Mouse (Mus musculus) thymus, postnatal 4 days (tissue): ENCODE data around the gene Myo1h.

Experiments
- DNase-seq: peaks from one replicate; pipeline ENCODE4 v3.0.0; 2021

Myo1h gene

DNA sequence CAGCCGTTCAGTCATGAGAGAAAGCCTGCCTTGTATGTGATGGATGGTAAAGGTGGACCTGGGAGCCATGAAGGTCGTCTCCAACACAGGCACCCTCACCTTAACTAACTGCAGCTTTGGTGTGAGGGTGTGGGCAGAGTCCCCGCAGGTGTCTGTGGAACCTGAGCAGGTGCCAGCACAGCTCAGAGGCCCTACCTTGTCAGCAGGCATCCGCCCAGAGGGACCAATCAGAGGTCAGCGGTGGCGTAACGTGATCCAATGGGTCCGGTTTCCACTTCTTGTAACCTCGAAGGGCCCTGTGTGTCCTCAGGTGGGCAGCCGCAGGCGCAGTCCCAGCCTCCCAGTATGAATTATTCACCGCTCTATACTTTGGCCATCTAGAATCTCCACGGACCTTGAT lies at the start of gene Myo1h:
Gene Myo1h (plus strand): TSS at position 293 of the 400 bp plus-strand sequence.
- DNase-seq, result no peak

DNA sequence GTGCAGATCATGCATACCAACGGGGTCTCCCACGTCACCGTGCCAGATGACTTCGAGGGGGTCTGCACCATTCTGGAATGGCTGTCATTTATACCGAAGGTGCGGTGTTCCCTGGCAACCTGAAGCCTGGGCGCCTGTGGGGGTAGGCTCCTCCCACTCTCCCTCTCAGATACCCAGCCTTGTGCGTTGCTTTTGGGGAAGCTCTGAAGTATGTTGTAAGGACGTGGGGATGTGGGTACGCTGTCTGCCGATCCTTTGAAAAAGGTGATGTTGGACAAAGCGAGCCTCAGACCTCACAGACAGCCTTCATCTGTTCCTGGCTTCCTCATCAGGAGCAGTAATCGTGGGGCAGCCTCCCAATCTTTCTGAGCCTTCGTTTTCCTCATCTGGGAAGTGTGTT lies 49.2 kb upstream of the Myo1h start:
- no peak for DNase-seq

DNA sequence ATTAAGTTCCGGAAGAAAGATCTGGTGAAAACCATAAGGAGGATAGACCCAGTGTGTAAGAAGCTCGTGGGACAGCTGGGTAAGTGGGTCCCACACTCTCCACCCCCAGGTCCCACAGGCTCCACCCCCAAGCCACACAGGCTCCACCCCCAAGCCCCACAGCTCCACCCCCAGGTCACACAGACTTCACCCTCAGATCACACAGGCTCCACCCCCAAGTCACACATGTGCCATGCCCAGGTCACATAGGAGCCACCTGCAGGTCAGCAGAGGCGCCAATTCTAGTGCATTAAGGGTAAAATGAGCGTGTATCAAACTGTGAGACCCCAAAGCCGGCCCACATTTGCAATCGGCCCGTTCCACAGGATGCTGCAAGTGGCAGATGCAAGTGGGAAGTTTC lies 42.5 kb upstream of the Myo1h start:
- DNase-seq, result peak; percentile 24

DNA sequence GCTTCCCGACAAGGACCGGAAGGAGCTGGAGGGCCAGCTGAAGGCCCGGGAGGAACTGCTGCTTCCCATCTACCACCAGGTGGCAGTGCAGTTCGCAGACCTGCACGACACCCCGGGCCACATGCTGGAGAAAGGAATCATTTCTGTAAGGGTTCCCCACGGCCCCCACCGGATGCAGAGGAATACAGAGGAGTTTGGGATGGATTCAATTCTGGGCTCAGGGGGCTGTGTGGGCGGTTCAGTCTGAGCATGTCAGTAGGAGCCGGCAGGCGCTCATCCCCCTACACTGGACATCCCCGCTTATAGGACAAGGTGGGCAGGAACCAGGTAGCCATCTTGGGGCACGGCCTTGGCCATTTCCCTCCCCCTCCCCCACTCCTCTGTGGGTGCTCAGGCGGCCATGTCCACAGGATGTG lies 40.8 kb upstream of the Myo1h start:
- peak; percentile 85 for DNase-seq

DNA sequence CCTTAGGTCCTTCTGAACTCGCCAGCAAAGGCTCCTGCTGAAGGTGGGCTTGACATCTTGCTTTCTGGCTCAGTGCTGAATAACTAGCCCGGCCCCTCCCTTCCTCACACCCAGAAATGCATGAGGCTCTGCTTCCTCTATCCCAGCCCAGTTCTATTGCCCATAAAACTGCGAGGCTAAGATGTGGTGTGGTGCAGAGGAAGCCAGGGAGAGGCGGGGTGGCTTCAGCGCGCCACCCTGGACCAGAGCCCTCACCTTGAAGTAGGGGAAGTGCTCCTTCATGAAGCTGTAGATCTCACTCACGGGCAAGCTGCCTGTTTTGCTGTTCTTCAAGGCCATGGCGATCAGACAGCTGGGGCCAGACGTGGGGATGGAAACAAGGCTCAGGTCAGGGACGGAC lies 29.5 kb upstream of the Myo1h start:
- DNase-seq, result no peak

DNA sequence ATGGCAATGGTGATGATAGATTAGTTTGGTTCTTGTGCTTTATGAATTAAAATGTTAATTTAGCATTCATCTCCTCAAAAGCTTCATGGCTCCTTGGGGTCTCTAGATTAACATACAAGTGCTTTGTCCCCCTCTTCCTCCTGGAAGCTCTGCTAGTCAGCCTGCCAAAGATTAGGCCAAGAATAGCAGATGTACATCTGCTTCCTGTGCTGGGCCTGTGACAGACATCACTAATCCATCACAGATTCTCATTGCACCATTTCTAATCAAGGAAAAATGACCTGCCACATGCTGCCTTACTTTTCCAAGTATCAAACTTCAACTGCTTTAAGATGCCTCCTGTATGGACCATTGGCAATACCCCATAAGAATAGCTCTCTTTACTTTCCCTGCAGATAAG lies 27.5 kb upstream of the Myo1h start:
- DNase-seq, result no peak

DNA sequence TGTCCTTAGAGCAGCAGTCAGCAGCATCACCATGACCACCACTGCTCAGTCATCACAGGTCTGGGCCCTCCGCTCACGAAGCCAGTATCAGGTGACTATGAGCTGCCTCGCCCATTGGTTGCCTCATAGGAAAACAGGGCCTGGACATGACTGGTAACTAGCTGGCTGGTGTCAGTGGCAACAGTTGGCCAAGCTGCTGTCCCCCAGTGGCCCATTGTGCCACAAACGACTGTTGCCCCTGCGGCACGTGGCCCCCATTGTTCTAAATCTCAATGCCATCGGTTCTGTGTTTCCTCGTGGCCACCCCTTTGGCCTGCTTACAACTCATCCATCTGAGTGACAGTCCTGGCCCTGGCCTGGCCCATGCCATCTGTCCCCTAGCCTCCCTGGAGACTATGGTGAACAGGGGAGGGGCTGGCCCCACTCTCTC lies 24.9 kb upstream of the Myo1h start:
- no peak for DNase-seq

DNA sequence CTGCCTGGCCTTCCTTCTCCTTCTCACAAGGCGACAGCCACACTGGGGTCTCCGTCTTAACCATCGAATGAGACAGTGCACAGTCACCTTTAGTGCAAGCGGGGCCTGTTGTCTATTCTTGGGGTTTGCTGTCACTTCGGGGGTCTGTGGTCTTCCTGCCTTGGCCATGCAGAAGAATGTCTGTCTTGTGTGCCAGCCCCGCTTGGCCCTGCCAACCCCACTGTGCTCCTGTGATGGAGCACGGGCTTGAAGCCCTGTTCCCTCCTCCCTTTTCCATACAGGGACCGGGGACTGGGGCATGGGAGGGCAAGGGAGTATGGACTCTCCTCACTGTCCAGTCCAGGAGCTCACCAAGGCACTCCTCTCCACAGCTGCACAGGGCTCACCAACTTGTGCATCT lies 24.2 kb upstream of the Myo1h start:
- DNase-seq, result no peak

DNA sequence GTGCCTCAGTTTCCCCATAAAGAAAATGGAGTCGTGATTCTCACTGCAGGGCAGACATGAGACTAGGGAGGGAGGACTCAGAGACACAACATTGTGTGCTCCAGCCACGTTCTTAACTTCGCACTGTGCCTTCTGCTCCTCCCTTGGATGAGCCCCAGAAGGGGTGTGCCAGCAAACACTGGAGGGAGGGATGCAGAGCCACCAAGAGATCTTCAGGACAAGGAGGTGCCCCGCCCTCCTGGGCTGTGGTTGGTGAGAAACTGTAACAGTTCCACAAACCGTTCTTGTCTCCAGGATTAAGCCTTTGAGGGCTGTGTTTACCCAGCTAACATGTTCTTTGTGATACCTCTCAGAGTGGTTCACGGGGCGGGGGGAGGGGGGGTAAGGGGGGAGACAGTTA lies 20.3 kb upstream of the Myo1h start:
- DNase-seq, result no peak

DNA sequence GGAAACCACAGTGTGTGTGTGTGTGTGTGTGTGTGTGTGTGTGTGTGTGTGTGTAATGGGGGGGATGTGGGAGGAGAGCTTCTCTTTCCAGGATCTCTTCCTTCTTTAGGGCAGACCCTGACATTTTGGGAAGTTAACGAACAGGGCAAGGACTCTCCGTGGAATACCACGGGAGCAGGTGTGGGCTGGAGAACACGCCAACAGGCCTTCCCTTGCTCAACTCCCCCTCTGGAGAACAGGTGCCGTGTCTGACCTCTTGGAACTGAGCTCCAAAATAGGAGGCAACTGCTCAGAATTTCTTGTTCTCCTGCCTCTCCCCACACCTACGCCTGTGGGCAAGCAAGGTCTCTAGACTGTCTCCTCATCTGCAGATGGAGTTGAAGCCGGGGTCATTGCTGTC lies 19.5 kb upstream of the Myo1h start:
- DNase-seq, result no peak

DNA sequence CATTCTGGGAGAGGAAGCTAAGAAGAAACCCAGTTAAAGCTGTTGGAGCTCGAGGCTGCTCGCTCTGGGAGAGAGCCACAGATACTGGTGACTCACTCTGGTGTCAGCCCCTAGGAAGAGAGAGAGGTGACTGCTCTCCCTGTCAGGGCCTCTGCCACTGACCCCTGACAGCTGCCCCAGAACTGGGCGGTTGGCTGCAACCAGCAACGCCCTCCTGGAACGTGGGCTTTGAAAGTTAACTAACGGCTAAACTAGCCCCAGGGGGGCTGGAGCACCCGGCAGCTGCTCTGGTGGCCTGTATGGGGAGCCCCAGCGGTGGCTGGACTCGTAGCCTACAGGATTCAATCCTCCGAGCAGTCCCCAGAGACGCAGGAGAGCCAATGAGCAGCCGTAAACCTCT lies 19.0 kb upstream of the Myo1h start:
- no peak for DNase-seq

DNA sequence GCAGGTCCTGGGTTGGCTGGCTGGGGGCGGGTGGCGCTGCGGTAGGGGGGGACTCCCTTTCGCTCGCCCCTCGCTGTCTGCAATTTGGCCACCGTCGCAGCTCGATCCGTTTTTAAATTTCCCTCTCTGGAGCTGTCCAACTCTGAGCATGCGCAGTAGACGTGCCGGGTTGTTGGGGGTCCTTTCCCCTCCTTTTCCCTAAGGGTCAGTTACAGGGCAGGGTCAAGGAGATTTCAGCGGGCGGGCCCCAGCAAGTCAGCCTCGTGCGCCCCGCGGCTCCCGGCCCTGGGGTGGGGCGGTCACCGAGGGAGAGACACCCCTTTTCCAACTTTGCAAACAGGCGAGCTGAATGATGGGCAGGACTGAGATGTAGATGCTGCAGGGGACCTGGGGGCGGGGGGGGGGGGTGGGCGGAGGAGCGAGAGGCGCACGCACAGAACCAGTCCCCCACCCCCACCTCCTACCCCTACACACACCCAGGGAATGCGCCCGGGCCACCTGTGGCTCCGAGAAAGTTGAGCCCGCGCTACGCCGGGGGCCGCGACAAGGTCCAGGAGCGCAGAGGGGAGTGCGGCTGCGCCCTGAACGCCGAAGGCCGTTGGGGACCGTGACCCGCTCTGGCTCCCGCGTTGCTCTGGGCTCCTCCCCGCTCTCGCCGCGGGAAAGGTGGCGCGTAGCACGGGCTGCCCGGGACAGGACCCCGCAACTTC lies 15.1 kb upstream of the Myo1h start, which contains the start of gene Foxn4:
Gene Foxn4 (minus strand): TSS at position 115 of the 710 bp plus-strand sequence.
- no peak for DNase-seq

DNA sequence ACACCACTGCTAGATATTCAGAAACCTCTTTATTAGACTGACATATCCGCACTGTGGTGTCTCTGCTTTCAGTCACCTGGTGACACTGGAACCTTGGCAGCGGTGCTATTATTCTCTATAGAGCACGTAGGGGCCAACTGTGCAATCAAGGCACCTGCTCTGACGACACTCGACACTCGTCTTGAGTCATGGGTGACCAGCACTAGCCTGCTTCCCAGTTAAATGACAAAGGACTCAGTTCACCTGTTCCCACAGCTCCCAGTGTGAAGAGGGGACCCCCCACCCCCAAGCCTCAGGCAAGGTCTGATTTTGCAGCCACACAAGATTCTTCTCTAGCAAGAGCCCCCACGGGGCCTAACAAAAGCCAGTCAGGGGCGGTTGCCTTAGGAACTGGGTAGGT lies 13.6 kb upstream of the Myo1h start:
- no peak for DNase-seq

DNA sequence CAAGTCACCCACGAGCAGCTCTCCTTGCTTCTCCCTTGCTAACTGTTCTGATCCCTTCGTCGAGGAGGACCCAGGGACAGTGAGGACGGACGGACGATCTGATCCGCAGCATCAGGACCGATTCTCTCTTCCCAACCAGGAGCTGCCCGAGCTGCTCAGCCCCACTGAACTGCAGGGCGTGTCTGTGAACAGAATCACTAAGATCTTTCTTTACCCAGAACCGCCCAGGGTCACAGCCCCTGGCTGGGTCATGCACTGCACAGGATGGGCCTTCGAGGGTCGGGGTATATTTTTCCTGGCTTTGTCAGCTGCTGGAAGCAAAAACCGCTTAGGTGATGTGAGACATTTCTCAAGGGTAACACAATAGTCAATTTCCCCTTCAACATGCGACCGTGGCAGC lies 13.0 kb upstream of the Myo1h start:
- DNase-seq, result no peak

DNA sequence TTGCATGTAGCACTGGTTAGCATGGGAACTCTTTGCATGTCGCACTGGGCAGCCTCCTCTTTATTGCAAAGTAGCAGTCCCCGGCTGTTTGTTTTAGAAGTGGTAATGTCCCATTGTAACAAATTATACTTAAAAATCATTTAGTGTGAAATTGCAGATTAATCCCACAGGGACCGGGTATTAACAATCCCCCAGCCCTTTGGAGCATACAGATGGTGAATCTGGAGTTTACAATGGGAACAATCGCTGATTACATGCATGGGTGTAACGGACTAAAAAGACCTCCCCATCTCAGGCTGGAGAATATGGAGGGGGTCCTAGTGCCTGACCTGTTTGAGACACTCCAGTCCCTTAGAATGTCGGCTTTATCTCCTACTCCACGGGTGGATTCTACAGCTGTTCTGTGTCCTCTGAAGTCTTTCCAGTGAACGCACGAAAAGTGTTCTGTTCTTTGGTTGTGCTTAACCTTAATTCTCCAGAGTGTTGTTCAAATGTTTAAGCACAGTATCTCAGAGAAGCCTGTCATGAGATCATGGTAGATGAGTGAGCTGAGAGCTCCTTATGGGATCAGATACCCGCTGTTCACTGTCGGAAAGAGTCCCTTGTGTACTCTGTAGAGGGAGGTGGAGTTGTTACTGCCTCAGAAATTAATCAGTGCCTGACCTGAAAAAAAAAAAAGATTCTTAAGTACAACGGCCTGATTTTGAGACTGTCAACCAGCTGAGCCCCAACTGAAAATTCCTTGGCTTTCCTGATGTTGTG lies 9.4 kb upstream of the Myo1h start:
- DNase-seq, result no peak

DNA sequence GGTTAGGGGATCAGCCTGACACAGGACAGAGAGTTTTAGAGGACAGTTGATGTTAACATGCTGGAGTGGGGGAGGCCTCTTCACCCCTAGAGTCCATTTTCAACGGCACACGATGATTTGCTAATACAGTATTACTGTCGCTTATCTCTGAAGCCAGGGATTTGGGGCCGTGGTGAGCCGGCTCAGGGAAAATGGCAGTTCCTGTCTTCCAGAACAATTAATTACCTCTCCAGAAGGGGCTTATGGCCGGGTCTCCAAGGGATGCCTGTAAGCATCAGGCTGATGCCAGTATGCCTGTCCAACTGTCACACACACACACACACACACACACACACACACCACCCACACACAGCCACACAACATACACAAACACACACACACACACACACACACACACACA lies 6.6 kb upstream of the Myo1h start:
- DNase-seq, result no peak

DNA sequence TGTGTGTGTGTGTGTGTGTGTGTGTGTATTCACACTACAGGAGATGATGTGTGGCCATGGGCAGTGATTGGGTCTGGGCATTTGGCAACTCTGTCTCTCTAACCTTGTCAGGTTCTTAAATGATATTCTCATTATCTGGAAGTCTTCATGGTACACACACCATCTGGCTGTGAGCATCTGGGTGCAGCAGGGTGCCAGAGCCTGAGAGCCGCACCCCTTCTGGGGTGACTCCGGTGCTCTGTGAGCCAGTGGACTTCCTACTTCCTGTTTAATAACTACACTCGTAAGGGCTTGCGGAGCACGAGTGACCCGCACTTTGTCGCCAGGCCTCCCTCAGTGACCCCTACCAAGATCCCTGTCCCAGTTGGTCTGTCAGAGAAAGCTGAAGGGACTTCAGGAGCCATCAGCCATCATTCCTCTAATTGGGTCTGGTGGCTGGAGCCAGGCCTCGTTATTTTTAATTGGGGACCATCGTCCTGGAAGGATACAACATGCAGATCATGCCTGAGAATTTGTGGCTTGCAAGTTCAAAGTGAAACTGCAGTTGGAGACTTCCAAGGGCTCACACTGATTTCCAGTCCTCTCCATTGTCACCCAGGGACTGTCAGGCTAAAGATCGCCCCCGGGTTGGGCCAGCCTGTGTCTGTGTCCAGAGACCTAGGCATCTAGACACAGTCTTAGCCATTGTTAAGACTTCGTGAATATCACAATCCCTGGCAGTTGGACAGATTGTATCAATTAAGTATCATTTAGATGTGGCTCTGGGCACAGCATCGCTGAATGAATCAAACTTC lies 4.2 kb upstream of the Myo1h start:
- no peak for DNase-seq

DNA sequence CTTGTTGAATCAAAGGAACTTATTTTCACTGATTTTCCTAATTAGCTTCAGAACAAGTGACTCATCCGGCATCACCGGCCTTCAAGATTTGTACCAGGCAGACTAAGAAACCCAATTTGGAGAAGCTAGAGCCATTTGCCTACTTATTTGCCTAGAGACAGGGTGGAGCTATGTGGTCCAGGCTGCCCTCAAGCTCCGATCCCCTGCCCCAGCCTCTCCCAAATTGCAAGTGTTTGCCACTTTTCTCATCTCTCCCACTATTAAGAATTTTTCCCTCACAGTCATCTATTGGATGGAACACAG lies 3.6 kb upstream of the Myo1h start:
- DNase-seq, result no peak

DNA sequence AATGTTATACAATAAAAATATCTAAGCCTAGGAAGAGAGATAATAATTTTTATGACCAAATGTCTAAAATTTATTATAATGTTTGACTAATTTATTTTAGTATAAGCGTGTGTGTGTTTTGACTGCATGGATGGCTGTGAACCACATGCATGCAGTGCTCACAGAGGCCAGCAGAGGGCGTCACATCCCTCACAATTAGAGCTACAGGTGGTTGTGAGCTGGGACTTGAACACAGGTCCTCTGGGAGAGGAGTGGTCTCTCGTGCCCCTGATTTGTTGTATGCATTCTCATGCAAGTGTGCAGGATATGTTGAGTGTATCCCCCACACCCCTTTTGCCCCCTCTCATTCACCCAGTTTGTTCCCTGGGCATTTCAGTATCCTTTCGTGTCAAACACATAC lies 2.9 kb upstream of the Myo1h start:
- DNase-seq, result no peak

DNA sequence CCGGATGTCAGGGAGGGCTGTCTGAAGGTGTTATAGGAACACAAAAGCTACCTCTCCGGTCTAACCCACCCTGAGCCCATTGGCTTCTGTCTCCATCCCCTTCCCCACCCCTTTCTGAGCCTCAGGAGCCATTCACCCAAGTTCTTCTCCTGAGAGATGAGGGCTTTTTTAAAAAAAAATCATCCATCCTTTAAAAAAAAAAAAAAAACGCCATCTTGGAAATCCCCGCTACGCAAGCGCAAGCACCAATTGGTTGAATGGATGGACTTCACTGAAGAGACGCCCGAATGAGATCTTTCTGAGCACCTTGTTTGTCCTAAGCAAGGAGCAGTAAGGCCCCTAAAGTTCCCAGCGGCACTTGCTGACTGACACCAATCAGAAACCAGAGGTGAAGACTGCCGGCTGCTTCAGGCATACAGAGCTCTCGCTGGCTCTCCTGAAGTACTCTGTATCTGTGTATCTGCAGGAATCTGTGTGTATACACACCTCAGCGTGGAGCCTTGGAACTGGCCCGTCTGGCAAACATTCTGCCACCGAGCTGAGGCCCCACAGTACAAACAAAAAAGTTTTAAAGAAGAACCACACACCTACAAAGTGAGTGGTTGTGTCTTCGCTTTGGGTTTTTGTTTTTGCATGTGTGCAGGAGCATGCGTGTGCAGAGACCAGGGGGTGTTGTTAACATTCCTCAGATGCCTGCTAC lies 1.9 kb upstream of the Myo1h start:
- no peak for DNase-seq

DNA sequence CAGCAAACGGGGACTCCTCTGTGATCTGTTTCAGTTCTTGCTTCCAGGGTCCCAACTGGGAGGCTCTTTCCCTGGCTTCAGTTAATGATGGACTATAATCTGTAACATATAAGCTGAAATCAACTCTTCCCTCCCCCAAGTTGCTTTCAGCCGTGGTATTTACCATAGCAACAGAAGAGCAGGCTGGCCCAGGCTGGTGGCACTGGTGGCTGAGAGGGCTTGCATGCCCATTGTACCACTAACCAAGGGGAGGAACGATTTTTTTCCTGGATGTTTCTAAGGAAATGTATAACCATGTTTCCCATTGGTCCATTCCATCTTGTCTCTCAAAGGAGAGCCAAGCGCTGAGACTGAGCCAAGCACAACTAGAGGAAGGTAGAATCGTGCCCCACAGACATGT lies 570 bp upstream of the Myo1h start:
- DNase-seq, result no peak

DNA sequence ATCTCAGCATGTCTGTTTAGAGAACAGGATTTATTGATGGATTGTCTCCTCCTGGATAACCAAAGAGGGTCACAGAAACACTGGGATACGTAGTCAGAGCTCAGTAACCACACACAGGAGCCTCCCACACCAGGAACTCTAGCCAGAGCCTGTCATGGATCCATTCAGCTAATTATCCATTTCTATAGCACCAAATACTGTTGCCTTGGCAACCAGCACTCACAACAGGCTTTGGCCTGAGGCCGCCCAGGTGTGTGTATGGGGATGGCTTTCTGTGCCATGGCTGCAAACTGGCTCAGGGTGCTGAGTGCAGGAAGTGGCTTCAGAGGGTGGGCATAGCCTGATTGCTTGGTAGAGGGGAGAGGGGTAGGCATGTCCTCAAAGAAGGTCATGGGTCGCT lies 1.0 kb downstream of the Myo1h start:
- no peak for DNase-seq
